Mouse (Mus musculus) small intestine, adult 2 months (tissue): ENCODE results near the gene Hap1. TPM values are rescaled to one million over a fixed set of nuclear protein-coding genes. Genes with fewer than 3 reads are reported as not detected.
"Not testable (repeated sequence)": the region's sequence is repeated elsewhere in the genome, so short reads cannot be mapped to it uniquely, and the experiment has no call there.

Experiments
- H3K27ac ChIP-seq: fragments of 200-500 bp; 2 replicates; pipeline ENCODE4 v1.5.1; 2012; ENCODE audit warnings: low read depth, low read length, control low read depth, inconsistent platforms; ENCODE audit not compliant: insufficient read depth
- H3K27me3 ChIP-seq: fragments of 200-500 bp; 2 replicates; pipeline ENCODE4 v1.6.1; 2012; ENCODE audit warnings: mild to moderate bottlenecking, moderate library complexity, low read length, inconsistent platforms; ENCODE audit not compliant: control insufficient read depth, insufficient read depth
- H3K36me3 ChIP-seq: fragments of 200-500 bp; 2 replicates; pipeline ENCODE4 v1.6.1; 2012; ENCODE audit warnings: mild to moderate bottlenecking, low read length, control low read depth, inconsistent platforms; ENCODE audit not compliant: control insufficient read depth, insufficient read depth
- H3K4me1 ChIP-seq: fragments of 200-500 bp; 2 replicates; pipeline ENCODE4 v1.6.1; 2012; ENCODE audit warnings: low read length, inconsistent platforms, mixed read lengths; ENCODE audit not compliant: control insufficient read depth, insufficient read depth, insufficient read length
- H3K4me3 ChIP-seq: fragments of 200-500 bp; 2 replicates; pipeline ENCODE4 v1.5.1; 2012; ENCODE audit warnings: low read depth, mild to moderate bottlenecking, control low read depth, inconsistent platforms, low read length, moderate library complexity
- CTCF ChIP-seq: fragments of 200-500 bp; IDR thresholded peaks from 2 replicates; pipeline ENCODE4 v1.5.1; 2012; ENCODE audit warnings: low read depth, mild to moderate bottlenecking, control low read depth, inconsistent platforms, low read length, moderate library complexity, mixed read lengths; ENCODE audit not compliant: insufficient replicate concordance, insufficient read length; ENCODE audit errors: extremely low read depth
- POLR2A ChIP-seq: fragments of 200-500 bp; IDR thresholded peaks from 2 replicates; pipeline ENCODE4 v1.6.1; 2012; ENCODE audit warnings: low read depth, mild to moderate bottlenecking, control low read depth, inconsistent platforms, low read length, moderate library complexity
- WGBS: fragments of 180-500 bp; shearing (Covaris S2); methylation state at CpG from one replicate; pipeline ENCODE4 v1.1.7; 2018; 5-methylcytosine and 5-hydroxymethylcytosine counted together
- polyA plus RNA-seq: library from polyadenylated mRNA; depleted of rRNA; stranded (reverse); fragments of >200 nt; gene quantifications from 2 replicates; pipeline ENCODE4 v1.2.3, GENCODE M21; 2012

Hap1 gene
- polyA plus RNA-seq, 1 experiment, result 4.6 TPM

- 59% methylated on average over 16 of the region's 16 CpGs for WGBS
- Histone ChIP-seq H3K27me3 (no peaks in the 10 kb centered on the region), H3K36me3 (no peaks in the 10 kb centered on the region), H3K27ac (no peak overlapping the region), H3K4me1 (no peaks in the 10 kb centered on the region), H3K4me3 (no peak overlapping the region)
- no peak for TF ChIP-seq POLR2A
- TF ChIP-seq CTCF, result no peak
Observed at GRCm38 (mm10) chr11:100330235-100330634, 25.7 kb downstream of the Hap1 start.

GRCm38 (mm10) chr11:100327761-100328160 lies 28.2 kb downstream of the Hap1 start:
- no peak overlapping the region for H3K4me3 ChIP-seq
- no peaks in the 10 kb centered on the region for H3K4me1 ChIP-seq
- H3K27ac ChIP-seq, result no peak overlapping the region
- WGBS, result 63% methylated on average over 6 of the region's 6 CpGs
- H3K36me3 ChIP-seq, result peaks cover 2% of the 10 kb centered on the region; the same call in 1 of the 2 replicates
- H3K27me3 ChIP-seq, result no peaks in the 10 kb centered on the region
- TF ChIP-seq CTCF (no peak), POLR2A (no peak)

- no peak for TF ChIP-seq CTCF
- no peak for TF ChIP-seq POLR2A
- peaks cover 2% of the 10 kb centered on the region; the same call in 1 of the 2 replicates for H3K4me1 ChIP-seq
- no peak overlapping the region for H3K27ac ChIP-seq
- no peaks in the 10 kb centered on the region for H3K27me3 ChIP-seq
- peaks cover 4% of the 10 kb centered on the region for H3K36me3 ChIP-seq
- WGBS, result 79% methylated on average over 11 of the region's 11 CpGs
- H3K4me3 ChIP-seq, result no peak overlapping the region
Observed at GRCm38 (mm10) chr11:100327316-100327715, 28.6 kb downstream of the Hap1 start.

- H3K4me3 ChIP-seq, result no peak overlapping the region
- H3K27me3 ChIP-seq, result no peaks in the 10 kb centered on the region
- H3K36me3 ChIP-seq, result peaks cover 20% of the 10 kb centered on the region
- WGBS, result 62% methylated on average over 11 of the region's 11 CpGs
- H3K27ac ChIP-seq, result no peak overlapping the region
- TF ChIP-seq CTCF, result no peak
- TF ChIP-seq POLR2A, result no peak
- H3K4me1 ChIP-seq, result peaks cover 3% of the 10 kb centered on the region; the same call in 1 of the 2 replicates
Observed at GRCm38 (mm10) chr11:100325062-100325629, 30.8 kb downstream of the Hap1 start.

- peaks cover 3% of the 10 kb centered on the region; the same call in 1 of the 2 replicates for H3K4me1 ChIP-seq
- no peaks in the 10 kb centered on the region for H3K27me3 ChIP-seq
- H3K4me3 ChIP-seq, result no peak overlapping the region
- no peak overlapping the region for H3K27ac ChIP-seq
- WGBS, result 25% methylated on average over 3 of the region's 3 CpGs
- peaks cover 20% of the 10 kb centered on the region for H3K36me3 ChIP-seq
- peak; percentile 55; the same call in 1 of the 2 replicates for TF ChIP-seq CTCF
- TF ChIP-seq POLR2A, result no peak
Observed at GRCm38 (mm10) chr11:100323578-100323977, 32.4 kb downstream of the Hap1 start.

- WGBS, result 36% methylated on average over 3 of the region's 3 CpGs
- H3K27me3 ChIP-seq, result no peaks in the 10 kb centered on the region
- peaks cover 3% of the 10 kb centered on the region; the same call in 1 of the 2 replicates for H3K4me1 ChIP-seq
- peaks cover 20% of the 10 kb centered on the region for H3K36me3 ChIP-seq
- no peak overlapping the region for H3K4me3 ChIP-seq
- no peak for TF ChIP-seq CTCF
- no peak for TF ChIP-seq POLR2A
- peak overlapping the region; percentile 40 for H3K27ac ChIP-seq
Observed at GRCm38 (mm10) chr11:100322591-100323258, 33.2 kb downstream of the Hap1 start.

- not testable (repeated sequence) for H3K27me3 ChIP-seq, H3K4me1 ChIP-seq
- peak overlapping the region; percentile 41 for H3K4me3 ChIP-seq
- H3K36me3 ChIP-seq, result peaks cover 20% of the 10 kb centered on the region
- peak overlapping the region; percentile 40; the same call in 1 of the 2 replicates for H3K27ac ChIP-seq
- WGBS, result 28% methylated on average over 7 of the region's 7 CpGs
Observed at GRCm38 (mm10) chr11:100321479-100322305, 34.2 kb downstream of the Hap1 start.

- Histone ChIP-seq H3K36me3 (peaks cover 20% of the 10 kb centered on the region), H3K27ac (peak overlapping the region; percentile 48), H3K4me3 (peak overlapping the region; percentile 82)
- not testable (repeated sequence) for H3K27me3 ChIP-seq, H3K4me1 ChIP-seq
- 3% methylated on average over 11 of the region's 11 CpGs for WGBS
Observed at GRCm38 (mm10) chr11:100320701-100321410, 35.1 kb downstream of the Hap1 start.
